Mouse (Mus musculus) myocyte (in vitro differentiated cells): Measurements from ENCODE around the gene Pygo2.

Source experiments
- CEBPB ChIP-seq: IDR thresholded peaks from 2 replicates; pipeline ENCODE4 v1.6.1; 2011; ENCODE audit warnings: mild to moderate bottlenecking, moderate library complexity; ENCODE audit not compliant: poor library complexity, insufficient read depth, severe bottlenecking
- E2F4 ChIP-seq: IDR thresholded peaks from one replicate; pipeline ENCODE4 v1.6.1; 2011; ENCODE audit warnings: mild to moderate bottlenecking, control low read depth, moderate library complexity; ENCODE audit not compliant: insufficient read depth
- POLR2A ChIP-seq: IDR thresholded peaks from one replicate; pipeline ENCODE4 v1.6.1; 2011; ENCODE audit warnings: low read depth, mild to moderate bottlenecking, control low read depth, moderate library complexity; ENCODE audit not compliant: insufficient read length
- TCF3 ChIP-seq: IDR thresholded peaks from one replicate; pipeline ENCODE4 v1.6.1; 2011; ENCODE audit warnings: low read depth, control low read depth; ENCODE audit not compliant: insufficient read length

DNA sequence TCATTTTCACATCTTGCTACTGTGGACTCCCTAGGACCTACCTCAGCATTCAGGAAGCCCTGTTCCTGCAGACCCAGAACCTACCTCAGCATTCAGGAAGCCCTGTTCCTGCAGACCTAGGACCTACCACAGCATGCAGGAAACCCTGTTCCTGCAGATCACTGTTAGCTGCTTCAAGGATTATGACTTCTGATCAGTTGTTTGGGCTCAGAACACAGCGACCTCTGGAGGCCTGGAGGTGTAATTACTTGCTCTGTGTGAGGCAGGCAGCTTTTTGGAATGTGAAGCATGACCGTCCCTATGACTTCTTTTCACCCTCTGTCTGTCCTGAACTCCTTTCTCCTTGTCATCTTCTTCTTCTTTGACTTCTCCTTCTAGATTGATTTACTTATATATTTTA lies 51.5 kb downstream of the Pygo2 start:
- TF ChIP-seq POLR2A (no peak), TCF3 (no peak), CEBPB (no peak), E2F4 (no peak)
